Mouse (Mus musculus): ENCODE results near the gene Gm48551. TPM values are rescaled to one million over a fixed set of nuclear protein-coding genes. Genes with fewer than 3 reads are reported as not detected.

The Gm48551 gene
- polyA plus RNA-seq, 1 experiment from 2014 or later, result 1.1 TPM

DNA sequence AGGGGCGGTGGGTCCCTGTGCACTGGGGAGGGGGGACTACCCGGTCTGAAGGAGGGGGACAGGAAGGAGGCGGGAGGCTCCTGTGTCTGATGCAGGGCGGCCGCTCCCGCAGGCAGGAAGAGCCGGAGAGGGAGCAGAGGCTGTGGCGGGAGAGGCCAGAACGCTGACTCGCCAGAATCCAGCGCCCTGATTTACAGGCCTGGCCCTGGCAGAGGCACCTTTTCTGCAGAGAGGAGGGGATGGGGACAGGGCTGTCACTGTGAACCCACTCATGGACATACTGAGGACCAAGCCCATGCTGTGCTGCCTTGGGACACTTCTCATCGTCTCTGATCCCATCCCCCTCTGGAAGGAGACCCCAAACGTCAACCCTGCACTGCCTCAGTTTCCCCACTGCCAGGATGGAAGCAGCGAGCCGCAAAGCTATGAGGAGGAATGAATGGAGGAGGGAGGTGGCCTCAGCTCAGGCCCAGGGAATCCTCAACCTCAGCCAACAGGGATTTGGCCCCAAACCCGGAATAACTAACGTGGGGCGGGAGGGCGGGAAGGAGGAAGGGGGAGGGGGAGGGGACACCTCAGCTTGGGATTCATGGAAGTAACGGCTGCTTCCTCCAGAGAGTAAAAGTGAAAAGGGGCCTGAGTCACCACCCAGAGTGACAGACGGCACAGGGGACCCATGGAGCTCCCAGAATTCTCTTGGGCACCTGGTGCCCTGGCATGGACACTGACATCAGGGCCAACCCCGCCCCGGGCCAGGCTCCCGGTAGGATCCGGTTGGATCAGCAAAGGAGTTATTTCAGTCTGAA is 40.2 kb downstream of the Gm48551 start:
- Histone ChIP-seq H3K27me3 (ENCODE audit: control insufficient read depth, insufficient read depth, low read length) (no peaks in the 10 kb centered on the region), H3K4me2 (replicated peaks; ENCODE audit: low read depth) (peak overlapping the region; percentile 77), H3K36me3 (ENCODE audit: control insufficient read depth, insufficient read depth, low read length) (no peaks in the 10 kb centered on the region), H3K27ac (replicated peaks) (peak overlapping the region; percentile 70), H3K9ac (ENCODE audit: low read length) (peak overlapping the region; percentile 41; the same call in 1 of the 2 replicates), H3K4me3 (ENCODE audit: low read depth, low read length) (peak overlapping the region; percentile 62), H3K9me3 (ENCODE audit: control insufficient read depth, low read length) (no peaks in the 10 kb centered on the region), H3K4me1 (replicated peaks; ENCODE audit: control insufficient read depth, insufficient read depth) (peaks cover 8% of the 10 kb centered on the region; the same call in 1 of the 2 replicates)
- TF ChIP-seq EP300 (optimal IDR thresholded peaks at IDR 0.05) (no peak), CTCF (IDR thresholded peaks at IDR 0.05; ENCODE audit: low read depth) (no peak)
- DNase-seq (ENCODE audit: low spot score) (peak; percentile 33), ATAC-seq (ENCODE audit: low FRiP score, low TSS enrichment) (no peak)
- WGBS, result 7% methylated on average over 21 of the region's 25 CpGs

DNA sequence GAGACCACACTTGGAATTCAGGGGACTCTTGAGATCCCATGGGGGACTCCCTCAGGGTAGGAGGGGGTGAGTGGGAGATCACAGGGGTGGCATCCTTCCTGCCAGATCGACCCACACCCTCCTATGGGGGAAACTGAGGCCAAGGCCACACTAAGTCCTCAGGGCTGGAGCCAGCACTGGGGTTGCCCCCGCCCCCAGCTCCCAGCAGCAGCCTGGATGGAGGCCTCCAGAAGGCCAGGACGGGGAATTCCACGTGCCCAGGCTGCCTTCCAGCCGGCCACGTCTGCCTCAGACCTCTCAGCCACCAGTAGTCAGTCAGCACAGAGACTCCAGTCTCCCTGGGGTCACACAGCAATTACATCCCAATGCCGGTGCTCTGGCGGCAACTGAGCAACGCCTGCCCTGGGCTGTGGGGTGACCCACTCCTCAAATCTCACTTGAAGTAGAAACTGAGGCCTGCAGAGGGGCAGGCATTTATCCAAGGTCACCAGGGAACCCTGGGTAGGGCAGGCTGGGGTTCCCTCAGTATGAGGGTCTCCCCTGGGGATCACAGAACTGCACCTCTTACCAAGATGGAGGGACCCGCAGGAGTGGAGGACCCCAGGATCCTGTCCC is 41.1 kb downstream of the Gm48551 start:
- DNase-seq (ENCODE audit: low spot score) (peak; percentile 30), ATAC-seq (ENCODE audit: low FRiP score, low TSS enrichment) (no peak)
- Histone ChIP-seq H3K4me3 (ENCODE audit: low read depth, low read length) (peak overlapping the region; percentile 62), H3K4me1 (replicated peaks; ENCODE audit: control insufficient read depth, insufficient read depth) (peaks cover 8% of the 10 kb centered on the region; the same call in 1 of the 2 replicates), H3K27ac (replicated peaks) (peak overlapping the region; percentile 70), H3K9me3 (ENCODE audit: control insufficient read depth, low read length) (no peaks in the 10 kb centered on the region), H3K9ac (ENCODE audit: low read length) (peak overlapping the region; percentile 41; the same call in 1 of the 2 replicates), H3K27me3 (ENCODE audit: control insufficient read depth, insufficient read depth, low read length) (no peaks in the 10 kb centered on the region), H3K36me3 (ENCODE audit: control insufficient read depth, insufficient read depth, low read length) (no peaks in the 10 kb centered on the region), H3K4me2 (replicated peaks; ENCODE audit: low read depth) (peak overlapping the region; percentile 77)
- WGBS, result 48% methylated on average over 10 of the region's 10 CpGs
- TF ChIP-seq CTCF (IDR thresholded peaks at IDR 0.05; ENCODE audit: low read depth) (no peak), EP300 (optimal IDR thresholded peaks at IDR 0.05) (no peak)

DNA sequence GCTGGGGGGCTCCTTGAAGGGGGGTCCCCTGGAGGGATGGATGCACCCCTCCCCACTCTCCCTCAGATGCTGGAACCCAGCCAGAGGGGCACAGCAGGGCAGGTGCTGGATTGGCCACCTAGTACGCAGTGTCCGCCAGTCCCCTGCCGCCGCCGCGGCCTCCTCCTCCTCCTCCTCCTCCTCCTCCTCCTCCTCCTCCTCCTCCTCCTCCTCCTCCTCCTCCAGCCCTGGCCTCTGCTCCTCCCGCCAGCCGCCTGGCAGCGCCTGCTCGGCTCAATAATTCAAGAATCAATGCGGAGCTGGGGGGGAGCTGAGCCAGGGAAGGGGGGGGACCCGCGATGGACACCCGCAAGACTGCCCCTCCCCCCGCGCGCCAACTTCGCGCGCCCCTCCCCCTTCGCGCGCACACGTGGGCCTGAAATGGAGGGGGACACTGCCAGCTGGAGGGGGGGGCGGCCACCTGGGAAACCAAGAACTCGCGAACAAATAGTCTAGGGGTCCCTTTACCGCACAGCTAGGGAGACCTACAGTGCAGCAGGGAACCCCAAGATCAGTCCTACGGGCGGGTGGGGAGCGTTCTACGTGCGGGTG is 41.9 kb downstream of the Gm48551 start:
- WGBS, result 0% methylated on average over 15 of the region's 33 CpGs
- no peaks in the 10 kb centered on the region for H3K9me3 ChIP-seq (ENCODE audit: control insufficient read depth, low read length)
- H3K4me1 ChIP-seq (replicated peaks; ENCODE audit: control insufficient read depth, insufficient read depth), result peaks cover 8% of the 10 kb centered on the region; the same call in 1 of the 2 replicates
- peak overlapping the region; percentile 70; the same call in 1 of the 2 replicates for H3K27ac ChIP-seq (replicated peaks)
- no peak for TF ChIP-seq EP300 (optimal IDR thresholded peaks at IDR 0.05)
- no peak for TF ChIP-seq CTCF (IDR thresholded peaks at IDR 0.05; ENCODE audit: low read depth)
- peak overlapping the region; percentile 62 for H3K4me3 ChIP-seq (ENCODE audit: low read depth, low read length)
- no peaks in the 10 kb centered on the region for H3K36me3 ChIP-seq (ENCODE audit: control insufficient read depth, insufficient read depth, low read length)
- no peaks in the 10 kb centered on the region for H3K27me3 ChIP-seq (ENCODE audit: control insufficient read depth, insufficient read depth, low read length)
- H3K4me2 ChIP-seq (replicated peaks; ENCODE audit: low read depth), result peak overlapping the region; percentile 77
- peak; percentile 27 for DNase-seq (ENCODE audit: low spot score)
- no peak for ATAC-seq (ENCODE audit: low FRiP score, low TSS enrichment)
- H3K9ac ChIP-seq (ENCODE audit: low read length), result peak overlapping the region; percentile 72

DNA sequence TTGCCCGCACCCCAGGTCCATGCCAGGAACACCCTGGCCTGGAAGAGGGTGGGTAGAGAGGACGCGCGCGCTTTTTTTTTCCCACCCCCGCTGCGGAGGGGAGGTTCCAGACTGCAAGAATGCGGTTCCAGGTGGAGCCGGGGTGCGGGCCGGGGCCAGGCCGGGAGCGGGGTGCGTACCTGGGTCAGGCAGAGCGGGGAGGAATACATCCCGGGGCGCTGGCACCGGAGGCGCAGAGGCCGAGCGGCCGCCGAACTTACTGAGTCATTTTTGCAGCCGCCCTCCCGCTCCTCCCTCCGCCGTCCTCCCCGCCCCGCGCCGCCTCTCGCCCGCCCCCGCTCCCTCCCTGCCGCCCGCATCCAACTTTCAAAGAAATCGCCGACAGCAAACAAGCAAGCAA is 42.6 kb downstream of the Gm48551 start:
- no peak for TF ChIP-seq CTCF (IDR thresholded peaks at IDR 0.05; ENCODE audit: low read depth)
- no peak for TF ChIP-seq EP300 (optimal IDR thresholded peaks at IDR 0.05)
- ATAC-seq (ENCODE audit: low FRiP score, low TSS enrichment) (no peak), DNase-seq (ENCODE audit: low spot score) (peak; percentile 69)
- Histone ChIP-seq H3K4me3 (ENCODE audit: low read depth, low read length) (peak overlapping the region; percentile 62), H3K4me2 (replicated peaks; ENCODE audit: low read depth) (peak overlapping the region; percentile 77), H3K36me3 (ENCODE audit: control insufficient read depth, insufficient read depth, low read length) (no peaks in the 10 kb centered on the region), H3K27me3 (ENCODE audit: control insufficient read depth, insufficient read depth, low read length) (no peaks in the 10 kb centered on the region), H3K9me3 (ENCODE audit: control insufficient read depth, low read length) (no peaks in the 10 kb centered on the region), H3K4me1 (replicated peaks; ENCODE audit: control insufficient read depth, insufficient read depth) (peaks cover 8% of the 10 kb centered on the region; the same call in 1 of the 2 replicates), H3K9ac (ENCODE audit: low read length) (peak overlapping the region; percentile 72), H3K27ac (replicated peaks) (peak overlapping the region; percentile 67)
- WGBS, result 1% methylated on average over 31 of the region's 38 CpGs

DNA sequence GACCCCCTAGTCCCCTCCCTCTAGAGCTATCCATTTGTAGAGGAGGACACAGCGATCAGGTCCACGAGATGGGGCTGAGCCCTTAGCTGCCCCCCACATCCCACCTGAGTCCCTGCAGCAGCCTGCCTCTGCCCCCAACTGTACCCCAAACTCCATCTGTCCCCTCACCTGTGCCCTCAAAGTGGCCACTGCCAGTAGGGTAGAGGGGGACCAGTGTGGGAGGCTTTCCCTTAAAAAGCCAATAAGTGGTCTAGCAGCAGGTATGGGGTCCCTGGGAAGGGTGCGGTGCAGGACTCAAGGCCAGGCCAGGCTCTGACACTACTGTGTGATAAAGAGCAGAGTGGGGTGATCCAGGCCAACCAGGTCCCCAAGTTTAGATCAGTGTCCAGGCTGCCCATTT is 43.1 kb downstream of the Gm48551 start:
- no peak for TF ChIP-seq CTCF (IDR thresholded peaks at IDR 0.05; ENCODE audit: low read depth)
- TF ChIP-seq EP300 (optimal IDR thresholded peaks at IDR 0.05), result no peak
- Histone ChIP-seq H3K27ac (replicated peaks) (no peak overlapping the region), H3K4me1 (replicated peaks; ENCODE audit: control insufficient read depth, insufficient read depth) (peaks cover 8% of the 10 kb centered on the region; the same call in 1 of the 2 replicates), H3K36me3 (ENCODE audit: control insufficient read depth, insufficient read depth, low read length) (no peaks in the 10 kb centered on the region), H3K27me3 (ENCODE audit: control insufficient read depth, insufficient read depth, low read length) (no peaks in the 10 kb centered on the region), H3K4me2 (replicated peaks; ENCODE audit: low read depth) (peak overlapping the region; percentile 77), H3K9me3 (ENCODE audit: control insufficient read depth, low read length) (no peaks in the 10 kb centered on the region), H3K4me3 (ENCODE audit: low read depth, low read length) (peak overlapping the region; percentile 62), H3K9ac (ENCODE audit: low read length) (peak overlapping the region; percentile 72)
- 35% methylated on average over 3 of the region's 3 CpGs for WGBS
- ATAC-seq (ENCODE audit: low FRiP score, low TSS enrichment), result no peak
- DNase-seq (ENCODE audit: low spot score), result no peak
